Mouse (Mus musculus): ENCODE measurements around the gene Dhtkd1.

DNA sequence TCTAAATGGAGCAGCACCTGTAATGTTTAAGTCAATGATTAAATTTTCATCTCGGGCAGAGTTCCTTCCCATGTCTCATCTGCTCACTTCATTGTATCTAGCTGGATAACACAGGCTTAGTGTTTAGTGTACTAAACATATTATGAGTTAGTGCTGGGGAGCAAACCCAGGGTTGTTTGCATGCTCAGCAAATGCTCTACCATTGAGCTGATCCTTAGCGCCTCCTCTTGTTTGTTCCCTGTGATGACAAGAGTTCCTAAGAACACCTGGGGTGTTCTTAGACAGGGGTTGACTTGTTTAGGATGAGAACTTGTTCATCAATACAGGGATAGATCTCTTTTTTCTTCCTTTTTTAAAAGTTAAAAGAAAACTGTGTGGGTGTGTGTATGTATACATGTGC lies 6.4 kb upstream of the Dhtkd1 start:
- TF ChIP-seq CHD2 (IDR thresholded peaks at IDR 0.05; ENCODE audit: low read depth, low read length) (no peak), HCFC1 (IDR thresholded peaks at IDR 0.05; ENCODE audit: borderline replicate concordance, insufficient read depth, low read length) (no peak), ZC3H11A (IDR thresholded peaks at IDR 0.05; ENCODE audit: borderline replicate concordance, low read depth, low read length) (no peak)
